Mouse (Mus musculus): ENCODE data around the gene Hsd17b14. TPM values are rescaled to one million over a fixed set of nuclear protein-coding genes. Genes with fewer than 3 reads are reported as not detected.

Hsd17b14 gene
- not detected in 4 replicates for total RNA-seq (2023; ENCODE audit: inconsistent age)

GRCm38 (mm10) chr7:45554744-45555143 lies at the start of gene Hsd17b14:
Gene Hsd17b14, plus strand, starts transcription at chr7:45554893.

DNA sequence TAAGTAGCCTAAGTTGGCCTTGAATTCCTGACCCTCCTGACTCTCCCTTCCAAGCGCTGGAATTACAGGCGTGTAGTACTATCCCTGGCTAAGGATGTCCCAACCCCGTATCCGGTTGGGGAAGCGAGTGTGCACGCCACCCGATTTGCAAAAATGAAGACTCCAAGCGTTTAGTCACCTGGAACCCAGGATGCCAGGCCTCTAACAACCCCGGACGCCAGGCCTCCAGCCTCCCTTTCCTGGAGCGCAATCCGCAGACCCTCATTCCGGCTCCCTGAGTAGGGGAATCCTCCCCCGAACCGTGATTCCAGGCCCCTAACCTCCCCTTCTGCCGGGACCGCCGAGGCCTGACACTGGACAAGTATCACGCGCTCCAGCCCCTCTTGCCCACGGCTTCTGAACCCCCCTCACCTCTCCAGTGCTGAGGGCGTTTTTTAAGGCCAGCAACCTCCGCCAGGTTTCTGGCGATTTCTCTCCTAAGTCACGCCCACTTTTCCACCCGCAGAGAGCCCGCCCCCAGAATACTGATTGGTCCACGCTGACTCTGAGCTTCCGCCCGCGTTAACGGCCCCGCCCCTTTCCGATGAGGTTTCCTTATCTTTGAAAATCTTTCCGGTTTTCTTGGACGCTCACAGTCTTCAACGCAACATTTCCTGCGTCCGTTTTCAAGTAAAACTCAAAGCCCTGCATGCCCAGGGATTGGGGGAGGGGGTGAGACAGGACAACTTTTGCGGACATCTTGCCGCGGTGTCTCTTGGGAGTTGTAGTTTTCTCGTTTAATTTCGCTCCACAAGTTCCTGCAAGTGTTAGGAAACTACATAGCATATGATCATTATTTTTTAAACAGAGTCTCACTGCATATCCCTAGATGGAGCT lies 44.5 kb upstream of the Hsd17b14 start, which contains the start of gene Nucb1:
Gene Nucb1 (minus strand): TSS at position 495 of the 876 bp plus-strand sequence.

GRCm38 (mm10) chr7:45525809-45526473 lies 28.8 kb upstream of the Hsd17b14 start, which contains the start of the genes Ppp1r15a and Plekha4:
Gene Ppp1r15a, minus strand, starts transcription at chr7:45526268.
Gene Plekha4, plus strand, starts transcription at chr7:45526330.

GRCm38 (mm10) chr7:45570103-45570741 lies 15.5 kb downstream of the Hsd17b14 start, which contains the start of gene Bcat2:
Gene Bcat2, plus strand, starts transcription at chr7:45570153.

GRCm38 (mm10) chr7:45617042-45617695 lies 62.5 kb downstream of the Hsd17b14 start, which contains the start of gene Fut1:
Gene Fut1, plus strand, starts transcription at chr7:45617289.

Other genes with a start within 250 kb of the Hsd17b14 start
- 5.9 to 13.0 TPM (median 9.1 TPM) in 4 replicates for gene Trpm4, start 221.1 kb upstream of the Hsd17b14 start, total RNA-seq (2023; ENCODE audit: inconsistent age)
- not detected in 4 replicates for gene Hrc, start 219.6 kb upstream of the Hsd17b14 start, total RNA-seq (2023; ENCODE audit: inconsistent age)
- 0.13 to 0.33 TPM (median 0.23 TPM) in 4 replicates for gene Ppfia3, start 187.9 kb upstream of the Hsd17b14 start, total RNA-seq (2023; ENCODE audit: inconsistent age)
- gene Lin7b, start 184.3 kb upstream of the Hsd17b14 start, total RNA-seq (2023; ENCODE audit: inconsistent age): 1.2 TPM in 1 of 4 replicates, not detected in the others
- 574 to 602 TPM (median 590 TPM) in 4 replicates for gene Snrnp70, start 159.2 kb upstream of the Hsd17b14 start, total RNA-seq (2023; ENCODE audit: inconsistent age)
- not detected in 4 replicates for gene Kcna7, start 149.2 kb upstream of the Hsd17b14 start, total RNA-seq (2023; ENCODE audit: inconsistent age)
- gene Ntf5, start 141.2 kb upstream of the Hsd17b14 start, total RNA-seq (2023; ENCODE audit: inconsistent age): not detected in 4 replicates
- gene Lhb, start 134.1 kb upstream of the Hsd17b14 start, total RNA-seq (2023; ENCODE audit: inconsistent age): not detected in 4 replicates
- 15.2 to 19.8 TPM (median 17.4 TPM) in 4 replicates for gene Gys1, start 120.0 kb upstream of the Hsd17b14 start, total RNA-seq (2023; ENCODE audit: inconsistent age)
- 38.2 to 60.2 TPM (median 47.5 TPM) in 4 replicates for gene Ruvbl2, start 116.8 kb upstream of the Hsd17b14 start, total RNA-seq (2023; ENCODE audit: inconsistent age)
- 648 to 704 TPM (median 682 TPM) in 4 replicates for gene Ftl1, start 95.0 kb upstream of the Hsd17b14 start, total RNA-seq (2023; ENCODE audit: inconsistent age)
- gene Bax, start 88.0 kb upstream of the Hsd17b14 start, total RNA-seq (2023; ENCODE audit: inconsistent age): 107 to 138 TPM (median 119 TPM) in 4 replicates
- not detected in 4 replicates for gene Tulp2, start 73.0 kb upstream of the Hsd17b14 start, total RNA-seq (2023; ENCODE audit: inconsistent age)
- 0.77 to 1.8 TPM (median 0.98 TPM) in 4 replicates for gene Gm45808, start 68.1 kb upstream of the Hsd17b14 start, total RNA-seq (2023; ENCODE audit: inconsistent age)
- 2.9 to 3.9 TPM (median 3.5 TPM) in 4 replicates for gene Dhdh, start 66.1 kb upstream of the Hsd17b14 start, total RNA-seq (2023; ENCODE audit: inconsistent age)
- gene Nucb1, start 44.5 kb upstream of the Hsd17b14 start, total RNA-seq (2023; ENCODE audit: inconsistent age): 76.1 to 93.0 TPM (median 84.2 TPM) in 4 replicates
- 1,362 to 1,471 TPM (median 1,417 TPM) in 4 replicates for gene Ppp1r15a, start 28.6 kb upstream of the Hsd17b14 start, total RNA-seq (2023; ENCODE audit: inconsistent age)
- 0.83 to 4.6 TPM (median 2.2 TPM) in 4 replicates for gene Plekha4, start 28.6 kb upstream of the Hsd17b14 start, total RNA-seq (2023; ENCODE audit: inconsistent age)
- 27.1 to 39.9 TPM (median 32.9 TPM) in 4 replicates for gene Bcat2, start 15.3 kb downstream of the Hsd17b14 start, total RNA-seq (2023; ENCODE audit: inconsistent age)
- gene Fgf21, start 60.6 kb downstream of the Hsd17b14 start, total RNA-seq (2023; ENCODE audit: inconsistent age): not detected in 4 replicates
- gene Fut1, start 62.4 kb downstream of the Hsd17b14 start, total RNA-seq (2023; ENCODE audit: inconsistent age): not detected in 4 replicates
- gene Izumo1, start 66.9 kb downstream of the Hsd17b14 start, total RNA-seq (2023; ENCODE audit: inconsistent age): not detected in 4 replicates
- 0.27 to 0.35 TPM in 2 of 4 replicates, not detected in the others for gene Rasip1, start 72.6 kb downstream of the Hsd17b14 start, total RNA-seq (2023; ENCODE audit: inconsistent age)
- not detected in 4 replicates for gene Mamstr, start 85.1 kb downstream of the Hsd17b14 start, total RNA-seq (2023; ENCODE audit: inconsistent age)
- not detected in 4 replicates for gene Fut2, start 111.5 kb downstream of the Hsd17b14 start, total RNA-seq (2023; ENCODE audit: inconsistent age)
- gene Ntn5, start 129.1 kb downstream of the Hsd17b14 start, total RNA-seq (2023; ENCODE audit: inconsistent age): 0.42 TPM in 1 of 4 replicates, not detected in the others
- gene Sec1, start 139.5 kb downstream of the Hsd17b14 start, total RNA-seq (2023; ENCODE audit: inconsistent age): 0.27 TPM in 1 of 4 replicates, not detected in the others
- gene Car11, start 144.9 kb downstream of the Hsd17b14 start, total RNA-seq (2023; ENCODE audit: inconsistent age): not detected in 4 replicates
- gene Dbp, start 150.2 kb downstream of the Hsd17b14 start, total RNA-seq (2023; ENCODE audit: inconsistent age): 17.8 to 20.5 TPM (median 19.0 TPM) in 4 replicates
- gene Rpl18, start 160.6 kb downstream of the Hsd17b14 start, total RNA-seq (2023; ENCODE audit: inconsistent age): 2,003 to 2,338 TPM (median 2,227 TPM) in 4 replicates
- gene Sphk2, start 163.1 kb downstream of the Hsd17b14 start, total RNA-seq (2023; ENCODE audit: inconsistent age): 30.8 to 37.6 TPM (median 33.8 TPM) in 4 replicates
- gene Fam83e, start 166.3 kb downstream of the Hsd17b14 start, total RNA-seq (2023; ENCODE audit: inconsistent age): 0.77 to 1.7 TPM (median 1.3 TPM) in 4 replicates
- gene Spaca4, start 170.9 kb downstream of the Hsd17b14 start, total RNA-seq (2023; ENCODE audit: inconsistent age): not detected in 4 replicates
- gene Lmtk3, start 228.8 kb downstream of the Hsd17b14 start, total RNA-seq (2023; ENCODE audit: inconsistent age): 0.19 to 0.27 TPM (median 0.21 TPM) in 3 of 4 replicates, not detected in the other
- 1.3 to 1.9 TPM in 2 of 4 replicates, not detected in the others for gene Sult2b1, start 229.8 kb downstream of the Hsd17b14 start, total RNA-seq (2023; ENCODE audit: inconsistent age)

Measured in B cell, adult (primary cell).